Mouse (Mus musculus) ovary, postnatal 14 days (tissue): ENCODE results near the gene Taz.
A peak's percentile ranks its signal among the peaks of the same experiment; 100 is the strongest.

Experiments used
- DNase-seq: peaks from one replicate; pipeline ENCODE4 v3.0.0; 2022; ENCODE audit warnings: low spot score

Taz gene

DNA sequence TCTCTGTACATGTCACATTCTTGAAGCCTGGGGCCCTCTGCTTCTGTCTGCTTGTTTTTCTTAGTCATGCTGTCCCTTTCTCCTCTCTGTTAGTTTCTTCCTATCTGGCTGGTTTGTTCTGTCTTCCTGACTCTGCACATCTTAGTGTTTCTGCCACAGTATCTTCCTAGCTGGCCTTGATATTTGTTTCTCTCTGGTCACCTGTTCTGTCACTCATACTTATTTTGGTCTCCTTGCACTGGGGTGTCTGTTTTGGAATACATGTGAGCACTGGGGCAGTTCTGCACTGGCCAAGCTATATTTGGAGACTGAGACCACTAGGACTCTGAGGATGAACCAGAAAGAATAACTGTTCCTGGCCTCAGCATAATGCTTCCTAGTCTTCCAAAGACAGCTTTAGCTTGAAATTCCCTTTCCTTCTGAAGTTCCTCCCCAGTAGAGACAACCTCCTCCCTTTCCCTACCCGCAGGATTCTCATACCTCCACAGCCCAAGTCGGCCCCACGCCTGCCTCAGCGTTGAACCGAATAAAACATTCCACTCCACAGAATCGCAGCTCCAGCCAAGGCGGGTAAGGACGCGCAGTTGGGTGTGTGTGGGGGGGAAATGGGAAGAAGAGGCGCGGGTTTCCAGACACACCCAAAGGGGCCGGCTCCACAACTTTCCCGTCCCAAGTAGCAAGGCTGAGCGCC is 526 bp upstream of the Taz start:
- no peak for DNase-seq

DNA sequence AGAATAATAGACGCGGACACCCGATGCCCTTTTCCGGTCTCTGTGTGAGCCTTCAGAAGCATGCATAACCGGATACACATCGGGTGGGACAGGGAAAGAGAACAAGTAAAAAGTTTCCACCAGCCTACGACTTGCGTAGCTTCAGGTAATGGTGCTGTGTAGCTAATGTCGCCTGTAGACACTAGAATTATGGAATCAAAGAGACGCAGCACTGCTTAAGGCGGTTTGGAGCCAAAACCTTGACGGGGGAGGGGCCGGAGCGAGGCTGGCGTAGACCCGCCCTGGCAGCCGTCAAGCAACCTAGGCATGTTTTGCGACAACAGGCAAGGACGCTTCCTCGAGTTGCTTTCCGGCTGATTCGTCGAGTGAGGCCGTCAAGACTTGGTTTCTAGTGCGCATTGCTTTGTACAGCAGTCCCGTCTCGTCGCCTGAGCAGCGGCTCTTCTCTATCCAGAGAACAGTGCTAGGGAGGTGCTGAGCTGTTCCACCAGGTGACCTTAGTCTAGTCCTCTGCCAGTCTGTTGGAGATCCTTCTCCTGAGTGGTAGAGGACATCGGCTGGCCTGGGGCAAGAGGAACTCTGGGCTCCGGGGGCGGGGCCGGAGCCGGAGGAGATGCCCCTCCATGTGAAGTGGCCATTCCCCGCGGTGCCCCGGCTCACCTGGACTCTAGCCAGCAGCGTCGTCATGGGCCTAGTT is 831 bp downstream of the Taz start:
- peak; percentile 62 for DNase-seq

DNA sequence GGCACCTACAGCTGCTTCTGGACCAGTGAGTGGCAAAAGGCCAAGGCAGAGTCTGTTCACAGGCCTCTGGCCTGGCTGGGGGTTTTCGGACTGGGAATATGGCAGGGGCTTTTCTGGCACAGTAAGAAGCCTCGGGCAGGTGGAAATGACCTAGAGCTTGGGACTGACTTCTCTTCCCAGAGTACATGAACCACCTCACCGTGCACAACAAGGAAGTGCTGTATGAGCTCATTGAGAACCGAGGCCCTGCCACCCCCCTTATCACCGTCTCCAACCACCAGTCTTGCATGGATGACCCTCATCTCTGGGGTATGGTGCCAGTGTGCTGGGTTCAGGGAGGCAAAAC is 1.4 kb downstream of the Taz start:
- DNase-seq, result no peak

DNA sequence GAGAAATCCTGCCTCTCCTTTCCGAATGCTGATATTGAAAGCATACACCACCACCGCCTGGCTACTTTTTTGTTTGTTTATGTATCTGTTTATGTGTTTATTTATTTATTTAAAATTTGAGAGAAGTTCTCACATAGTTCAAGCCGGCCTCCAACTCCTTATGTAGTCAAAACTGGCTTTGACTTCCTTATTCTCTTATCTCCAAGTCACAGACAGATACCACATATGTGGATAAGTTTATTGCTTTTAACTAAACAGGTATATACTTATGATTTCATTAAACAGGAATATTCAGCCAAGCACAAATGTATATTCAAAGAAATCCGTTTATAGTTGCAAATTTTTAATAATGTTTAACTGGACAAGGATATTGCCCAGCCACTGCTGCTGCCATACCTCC is 11.7 kb downstream of the Taz start:
- no peak for DNase-seq

DNA sequence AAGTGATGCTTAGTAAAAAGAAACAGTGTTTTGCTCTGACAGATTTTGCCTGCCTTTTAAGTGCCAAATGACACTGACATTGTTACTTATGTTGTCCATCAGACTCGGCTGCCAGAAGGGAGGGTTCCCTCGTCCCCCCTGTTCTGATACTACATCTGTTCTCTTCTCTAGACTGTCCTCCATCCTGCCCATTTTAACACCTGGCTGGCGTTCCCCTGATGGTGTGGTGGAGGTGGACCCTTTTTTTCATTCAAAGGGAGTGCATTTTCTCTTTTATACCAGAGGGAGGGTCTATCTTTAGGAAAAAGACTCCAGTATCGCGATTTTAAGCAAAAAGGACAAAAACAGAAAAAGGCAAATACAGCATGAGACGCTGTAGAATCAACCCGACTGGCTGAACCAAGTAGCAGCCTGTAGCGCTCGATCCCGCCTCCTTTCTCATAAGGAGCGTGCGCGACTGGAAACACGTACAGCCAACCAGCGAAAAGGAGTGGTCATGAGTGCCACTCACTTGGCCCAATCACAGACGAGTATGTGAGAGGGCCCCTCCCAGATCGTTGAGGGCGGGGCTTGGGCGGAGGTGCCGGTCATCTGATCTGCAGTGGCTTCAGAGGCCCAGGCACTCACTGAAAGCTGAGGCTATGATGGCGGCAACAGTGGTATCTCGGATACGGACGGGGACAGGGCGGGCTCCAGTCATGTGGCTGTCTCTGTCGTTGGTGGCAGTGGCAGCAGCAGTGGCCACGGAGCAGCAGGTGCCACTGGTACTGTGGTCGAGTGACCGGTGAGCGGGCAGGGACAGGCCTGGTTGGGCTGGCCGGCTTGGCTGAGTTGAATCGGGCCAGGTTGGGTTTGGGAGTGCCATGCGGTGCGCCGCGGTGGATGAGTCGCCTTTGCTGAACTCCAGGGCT is 15.1 kb downstream of the Taz start, which contains the start of gene Atp6ap1:
Gene Atp6ap1 (plus strand): TSS at position 560 of the 911 bp plus-strand sequence.
- DNase-seq, result peak; percentile 78

DNA sequence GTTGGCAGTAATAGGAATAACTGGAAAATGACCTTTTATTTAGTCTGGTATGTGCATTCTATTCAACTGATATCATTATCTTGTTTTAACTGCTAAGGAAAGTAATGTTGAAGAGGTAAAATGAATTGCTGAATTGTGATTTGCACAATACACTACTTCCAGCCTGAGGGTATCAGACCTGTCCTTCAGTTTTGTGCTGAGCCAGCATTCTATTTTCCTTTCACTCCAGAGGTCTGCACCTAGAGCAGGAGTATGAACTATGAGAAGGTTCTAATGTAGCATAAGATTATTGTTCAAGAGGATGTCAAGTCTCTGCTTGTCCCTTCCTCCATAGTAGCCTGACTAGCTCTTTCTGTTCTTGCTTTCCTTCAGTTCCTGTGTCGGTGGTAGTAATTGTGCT is 16.6 kb downstream of the Taz start:
- DNase-seq, result no peak

DNA sequence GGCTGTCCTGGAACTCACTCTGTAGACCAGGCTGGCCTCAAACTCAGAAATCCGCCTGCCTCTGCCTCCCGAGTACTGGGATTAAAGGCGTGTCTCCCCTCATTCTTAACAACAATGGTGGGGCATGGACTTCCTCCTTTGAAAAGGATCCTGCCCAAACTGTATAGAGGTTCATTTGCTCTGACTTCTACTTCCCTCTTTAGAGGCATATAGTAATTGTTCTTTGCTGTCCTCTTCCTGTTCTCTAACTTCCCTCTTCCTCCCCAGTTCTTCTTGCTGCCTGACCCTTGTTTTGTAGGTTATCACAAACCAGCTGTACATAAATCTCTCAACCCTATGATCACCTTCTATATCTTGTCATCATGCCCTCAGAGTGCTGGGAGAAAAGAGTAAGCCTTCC is 18.0 kb downstream of the Taz start:
- no peak for DNase-seq

DNA sequence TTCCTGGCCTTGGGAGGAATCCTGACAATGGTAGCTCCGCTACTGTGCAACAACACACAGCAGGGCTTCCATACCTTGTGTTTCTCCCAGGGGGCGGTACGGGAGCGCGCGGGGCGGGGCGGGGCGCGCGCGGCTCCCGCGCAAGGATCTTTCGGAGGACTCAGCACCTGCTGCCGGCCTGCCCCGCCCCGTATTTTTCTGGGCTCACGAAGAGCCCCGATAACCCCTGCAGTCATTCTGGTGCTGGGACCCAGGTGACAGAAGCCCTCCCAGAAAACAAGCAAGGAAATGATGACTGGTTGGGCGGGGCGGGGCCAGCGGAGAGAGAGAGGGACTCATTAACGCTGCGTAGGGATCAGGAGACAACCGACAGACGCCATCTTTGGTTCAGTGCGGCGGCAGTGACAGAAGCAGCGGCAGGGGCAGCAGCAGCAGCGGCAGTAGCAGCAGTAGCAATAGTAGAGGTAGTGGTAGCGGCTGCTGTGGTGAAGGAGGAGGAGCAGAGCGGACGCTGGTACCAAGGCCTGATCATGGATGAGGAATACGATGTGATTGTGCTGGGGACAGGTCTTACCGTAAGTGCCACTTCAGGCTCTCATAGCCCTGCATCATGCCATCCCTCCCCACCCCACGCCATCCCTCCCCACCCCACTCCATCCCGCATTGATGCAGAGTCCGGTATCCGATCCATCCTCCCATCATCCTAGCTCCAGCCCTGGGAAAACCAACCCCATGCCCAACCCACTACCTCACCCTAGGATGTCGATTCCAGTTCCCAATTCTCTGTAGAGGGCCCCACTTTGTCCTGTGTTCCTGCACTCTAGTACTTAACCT is 23.4 kb downstream of the Taz start, which contains the start of gene Gdi1:
Gene Gdi1 (plus strand): TSS at position 132 of the 834 bp plus-strand sequence.
- DNase-seq, result peak; percentile 60

DNA sequence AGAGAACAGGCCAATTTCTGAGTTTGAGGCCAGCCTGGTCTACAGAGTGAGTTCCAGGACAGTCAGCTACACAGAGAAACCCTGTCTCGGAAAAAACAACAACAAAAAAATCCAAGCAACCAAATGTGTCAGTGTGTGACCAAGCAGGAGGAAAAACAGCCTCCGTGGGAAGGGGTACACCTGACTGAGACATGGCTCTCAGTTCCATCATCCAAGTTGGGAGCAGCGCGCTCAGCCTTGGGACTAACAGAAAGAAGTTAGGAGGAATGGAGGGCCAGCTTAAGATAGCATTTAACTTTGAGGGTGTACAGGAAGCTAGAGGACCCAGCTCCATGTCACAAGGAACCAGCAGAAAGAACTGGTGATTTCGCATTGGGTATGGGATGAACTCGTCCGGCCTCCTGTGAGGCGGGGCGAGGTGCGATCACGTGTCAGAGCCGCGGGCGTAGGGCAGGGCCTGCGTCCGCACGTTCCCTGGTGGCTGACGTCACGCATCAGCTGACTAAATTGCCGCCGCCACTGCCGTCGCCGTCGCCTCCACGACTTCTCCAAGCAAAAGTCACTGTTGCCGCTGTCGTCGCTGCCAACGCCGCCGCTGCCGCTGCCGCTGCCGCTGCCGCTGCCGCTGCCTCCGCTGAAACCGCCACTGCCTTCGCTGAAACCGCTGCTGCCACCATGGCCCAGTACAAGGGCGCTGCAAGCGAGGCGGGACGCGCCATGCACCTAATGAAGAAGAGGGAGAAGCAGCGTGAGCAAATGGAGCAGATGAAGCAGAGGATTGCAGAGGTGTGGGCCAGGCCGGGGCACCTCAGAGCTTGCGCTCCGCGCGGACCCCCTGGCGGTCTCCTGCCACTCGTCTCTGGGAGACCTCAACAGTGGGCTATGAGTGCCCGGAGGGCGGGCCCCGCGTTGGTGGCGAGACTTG is 31.1 kb downstream of the Taz start, which contains the start of gene Fam50a:
Gene Fam50a (plus strand): TSS at position 494 of the 925 bp plus-strand sequence.
- DNase-seq, result peak; percentile 60

DNA sequence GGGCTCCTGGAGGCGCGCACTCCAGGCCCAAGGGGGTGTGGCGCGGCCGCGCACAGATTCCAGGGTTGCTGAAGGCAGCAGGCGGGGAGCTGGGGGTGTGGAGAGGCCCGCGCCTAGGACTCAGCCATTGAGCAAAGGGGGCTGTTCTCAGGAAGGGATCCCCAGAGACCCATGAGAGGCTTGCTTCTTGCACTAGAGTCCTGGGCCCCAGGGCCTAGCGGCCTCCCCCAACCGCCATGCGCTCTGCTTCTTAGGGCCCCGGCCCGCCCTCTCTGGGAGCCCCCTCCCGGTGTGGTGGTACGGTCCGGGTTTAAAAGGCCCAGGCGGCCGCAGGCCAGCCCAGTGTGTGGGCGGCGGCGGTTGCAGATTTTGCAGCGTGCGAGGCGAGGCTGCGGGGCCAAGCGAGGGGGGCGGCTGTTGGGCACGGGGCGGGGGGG is 47.0 kb downstream of the Taz start, which contains the start of gene Plxna3:
Gene Plxna3 (plus strand): TSS at position 342 of the 437 bp plus-strand sequence.
- peak; percentile 65 for DNase-seq

DNA sequence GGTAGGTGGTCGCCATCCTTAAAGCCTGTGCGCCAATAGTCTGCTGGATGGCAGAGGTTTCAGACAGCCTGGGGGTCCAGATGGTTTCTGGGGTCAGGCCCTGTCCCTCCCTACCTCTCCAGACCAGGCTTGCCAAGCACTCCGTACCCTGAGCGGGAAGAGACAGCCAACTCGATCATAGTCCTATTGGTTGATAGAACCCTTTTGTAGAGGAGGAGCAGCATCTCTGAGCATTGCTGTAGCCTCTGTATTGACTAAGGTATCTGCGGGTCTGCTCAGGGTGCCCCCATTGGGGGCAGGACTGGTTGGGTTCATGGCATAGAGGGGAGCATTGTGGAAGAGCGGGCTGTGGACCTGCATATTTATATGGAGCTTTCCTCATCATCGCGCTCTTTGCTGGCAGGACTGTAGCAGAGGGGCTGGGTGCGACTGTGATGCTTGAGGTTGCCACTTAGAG is 47.5 kb downstream of the Taz start:
- no peak for DNase-seq

DNA sequence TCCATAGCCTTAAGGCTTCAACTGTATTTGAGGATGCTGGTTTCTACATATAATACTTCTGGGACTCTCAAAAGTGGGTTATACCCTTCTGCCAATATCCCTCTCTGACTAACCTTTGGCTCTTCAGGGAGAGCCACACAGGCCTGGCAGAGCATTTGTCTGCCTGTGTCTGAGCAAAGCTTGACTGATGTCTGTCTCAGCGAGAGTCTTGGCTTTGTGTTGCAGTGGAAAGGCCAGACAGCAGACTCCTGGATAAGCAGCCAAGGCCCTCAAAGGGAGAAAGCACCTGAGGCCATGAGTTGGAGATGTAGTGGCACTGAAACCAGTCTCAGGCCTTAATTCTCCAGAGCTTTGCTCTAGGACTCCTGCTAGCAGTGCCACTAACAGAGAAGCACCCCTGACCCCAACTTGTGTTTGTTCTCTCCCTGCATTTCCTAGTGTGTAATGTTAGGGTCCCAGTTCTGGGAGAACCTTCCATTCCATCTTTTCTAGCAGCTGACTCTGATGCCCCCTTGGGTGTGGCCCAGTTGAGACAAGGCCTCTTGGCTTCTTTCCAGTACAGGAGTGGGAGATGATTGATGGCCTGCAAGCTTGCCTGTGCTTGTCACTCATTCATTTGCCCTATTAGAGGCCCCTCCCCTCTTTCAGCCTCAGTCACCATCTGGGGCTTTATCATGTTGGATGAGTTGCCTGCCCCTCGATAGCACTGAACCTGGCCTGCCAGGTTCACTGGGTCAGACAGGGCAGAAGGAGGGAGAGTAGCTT is 48.6 kb downstream of the Taz start:
- no peak for DNase-seq
